Mouse (Mus musculus) forebrain, embryonic 13.5 days (tissue): ENCODE measurements around the gene Dcaf10. TPM values are rescaled to one million over a fixed set of nuclear protein-coding genes. Genes with fewer than 3 reads are reported as not detected.

Experiments
- microRNA-seq: library from miRNA; unstranded; fragments of <30 nt; microRNA quantifications from one replicate; pipeline ENCODE4, GENCODE M21; 2016
- polyA plus RNA-seq: library from polyadenylated mRNA; unstranded; fragments of >200 nt; fragmentation: Nextera tagmentation; extraction: Ambion mirVana; gene quantifications from 2 replicates; pipeline ENCODE4 v1.2.1, GENCODE M21; 2015

Gene Dcaf10
- polyA plus RNA-seq, 1 experiment from 2014 or later, result 7.3 TPM

Small RNAs within 50 kb of the gene (microRNA-seq; reads per million reads assigned to microRNA genes)
- gene Gm25692, result not detected

Other genes with a start within 250 kb of the Dcaf10 start
- 173 and 181 TPM in 2 replicates for gene Tomm5, start 234.0 kb upstream of the Dcaf10 start, polyA plus RNA-seq
- gene Frmpd1, start 157.2 kb upstream of the Dcaf10 start, polyA plus RNA-seq, result 0.73 and 0.98 TPM in 2 replicates
- 16.6 and 22.1 TPM in 2 replicates for gene Trmt10b, start 45.0 kb upstream of the Dcaf10 start, polyA plus RNA-seq
- gene Exosc3, start 631 bp downstream of the Dcaf10 start, polyA plus RNA-seq, result 71.3 and 73.6 TPM in 2 replicates
- gene Slc25a51, start 66.7 kb downstream of the Dcaf10 start, polyA plus RNA-seq, result 72.5 and 74.0 TPM in 2 replicates
- gene Shb, start 190.4 kb downstream of the Dcaf10 start, polyA plus RNA-seq, result 6.5 and 7.2 TPM in 2 replicates